Mouse (Mus musculus) intestine, embryonic 16.5 days (tissue): ENCODE data around the gene Hcfc1. TPM values are rescaled to one million over a fixed set of nuclear protein-coding genes. Genes with fewer than 3 reads are reported as not detected.

Source experiments
- ATAC-seq: fragments of 200-750 bp; cut with Nextera tagmentation; 2 replicates; pipeline ENCODE4 v1.8.0; 2017; ENCODE audit warnings: moderate TSS enrichment, moderate library complexity
- H3K27ac ChIP-seq: fragments of 300-500 bp; sonication (generic); 2 replicates; pipeline ENCODE4 v1.5.1; 2014; ENCODE audit warnings: mild to moderate bottlenecking, low read length
- H3K27me3 ChIP-seq: fragments of 300-500 bp; sonication (generic); replicated peaks from 2 replicates; pipeline ENCODE4 v1.6.1; 2014; ENCODE audit warnings: low read length, control low read depth, mixed read lengths; ENCODE audit not compliant: control insufficient read depth, insufficient read depth
- H3K36me3 ChIP-seq: fragments of 300-500 bp; sonication (generic); 2 replicates; pipeline ENCODE4 v1.6.1; 2014; ENCODE audit warnings: low read length, control low read depth; ENCODE audit not compliant: control insufficient read depth, insufficient read depth
- H3K4me1 ChIP-seq: fragments of 300-500 bp; sonication (generic); 2 replicates; pipeline ENCODE4 v1.6.1; 2014; ENCODE audit warnings: low read length, control low read depth, mixed read lengths; ENCODE audit not compliant: control insufficient read depth, insufficient read depth
- H3K4me2 ChIP-seq: fragments of 300-500 bp; sonication (generic); 2 replicates; pipeline ENCODE4 v1.6.1; 2014; ENCODE audit warnings: low read depth, low read length, control low read depth
- H3K4me3 ChIP-seq: fragments of 300-500 bp; sonication (generic); 2 replicates; pipeline ENCODE4 v1.5.1; 2014; ENCODE audit warnings: mild to moderate bottlenecking, low read length
- H3K9ac ChIP-seq: fragments of 300-500 bp; sonication (generic); 2 replicates; pipeline ENCODE4 v1.6.1; 2014; ENCODE audit warnings: low read depth, low read length
- H3K9me3 ChIP-seq: fragments of 300-500 bp; sonication (generic); 2 replicates; pipeline ENCODE4 v1.6.1; 2016; ENCODE audit warnings: low read length, control low read depth; ENCODE audit not compliant: control insufficient read depth
- WGBS: fragments of 180-500 bp; shearing (Covaris S2); extraction: QIAGEN DNeasy Blood & Tissue Kit; methylation state at CpG from one replicate; pipeline ENCODE4 v1.1.7; 2014; 5-methylcytosine and 5-hydroxymethylcytosine counted together
- polyA plus RNA-seq: library from polyadenylated mRNA; unstranded; fragments of >200 nt; fragmentation: Nextera tagmentation; extraction: Ambion mirVana; gene quantifications from 2 replicates; pipeline ENCODE4 v1.2.1, GENCODE M21; 2015

The Hcfc1 gene
- polyA plus RNA-seq, 1 experiment from 2014 or later: 33.8 TPM

- no peaks in the 10 kb centered on the region for H3K27me3 ChIP-seq
- no peaks in the 10 kb centered on the region for H3K4me1 ChIP-seq
- peak overlapping the region; percentile 59 for H3K4me3 ChIP-seq
- ATAC-seq: peak; percentile 45; the same call in 1 of the 2 replicates
- peak overlapping the region; percentile 76 for H3K27ac ChIP-seq
- 13% methylated on average over 34 of the region's 34 CpGs for WGBS
- no peaks in the 10 kb centered on the region for H3K9me3 ChIP-seq
- no peaks in the 10 kb centered on the region for H3K36me3 ChIP-seq
- H3K4me2 ChIP-seq: peak overlapping the region; percentile 66
- peak overlapping the region; percentile 75 for H3K9ac ChIP-seq
Observed at GRCm38 (mm10) chrX:73921285-73921822, 44.8 kb downstream of the Hcfc1 start.

GRCm38 (mm10) chrX:73918631-73919030, 47.5 kb downstream of the Hcfc1 start:
- Histone ChIP-seq H3K9me3 (no peaks in the 10 kb centered on the region), H3K27ac (no peak overlapping the region), H3K27me3 (no peaks in the 10 kb centered on the region), H3K36me3 (no peaks in the 10 kb centered on the region), H3K9ac (no peak overlapping the region), H3K4me3 (no peak overlapping the region), H3K4me1 (no peaks in the 10 kb centered on the region), H3K4me2 (no peak overlapping the region)
- ATAC-seq: no peak
- 82% methylated on average over 5 of the region's 5 CpGs for WGBS

GRCm38 (mm10) chrX:73916945-73917344, 49.2 kb downstream of the Hcfc1 start:
- no peaks in the 10 kb centered on the region for H3K4me1 ChIP-seq
- H3K36me3 ChIP-seq: no peaks in the 10 kb centered on the region
- no peaks in the 10 kb centered on the region for H3K27me3 ChIP-seq
- no peaks in the 10 kb centered on the region for H3K9me3 ChIP-seq
- no peak overlapping the region for H3K4me3 ChIP-seq
- H3K27ac ChIP-seq: peak overlapping the region; percentile 19; the same call in 1 of the 2 replicates
- 82% methylated on average over 8 of the region's 8 CpGs for WGBS
- no peak for ATAC-seq
- H3K4me2 ChIP-seq: no peak overlapping the region
- no peak overlapping the region for H3K9ac ChIP-seq

- ATAC-seq: peak; percentile 98
- peak overlapping the region; percentile 37 for H3K4me2 ChIP-seq
- peak overlapping the region; percentile 18; the same call in 1 of the 2 replicates for H3K4me3 ChIP-seq
- H3K27me3 ChIP-seq: no peaks in the 10 kb centered on the region
- no peaks in the 10 kb centered on the region for H3K4me1 ChIP-seq
- H3K27ac ChIP-seq: peak overlapping the region; percentile 80
- 0 out of 2 replicates have a peak overlapping the region, but pooled peaks have one; percentile 29 for H3K9ac ChIP-seq
- no peaks in the 10 kb centered on the region for H3K9me3 ChIP-seq
- 25% methylated on average over 31 of the region's 31 CpGs for WGBS
- no peaks in the 10 kb centered on the region for H3K36me3 ChIP-seq
Observed at GRCm38 (mm10) chrX:73914827-73915703, 51.1 kb downstream of the Hcfc1 start.

- H3K27ac ChIP-seq: no peak overlapping the region
- no peaks in the 10 kb centered on the region for H3K36me3 ChIP-seq
- no peak overlapping the region for H3K4me3 ChIP-seq
- no peaks in the 10 kb centered on the region for H3K9me3 ChIP-seq
- no peaks in the 10 kb centered on the region for H3K27me3 ChIP-seq
- ATAC-seq: no peak
- H3K4me2 ChIP-seq: no peak overlapping the region
- WGBS: 86% methylated on average over 2 of the region's 2 CpGs
- no peak overlapping the region for H3K9ac ChIP-seq
- H3K4me1 ChIP-seq: no peaks in the 10 kb centered on the region
Observed at GRCm38 (mm10) chrX:73911588-73911987, 54.6 kb downstream of the Hcfc1 start.

- peak overlapping the region; percentile 37 for H3K9ac ChIP-seq
- H3K27ac ChIP-seq: no peak overlapping the region
- 10% methylated on average over 17 of the region's 26 CpGs for WGBS
- H3K4me3 ChIP-seq: peak overlapping the region; percentile 23
- no peaks in the 10 kb centered on the region for H3K36me3 ChIP-seq
- no peaks in the 10 kb centered on the region for H3K27me3 ChIP-seq
- no peaks in the 10 kb centered on the region for H3K4me1 ChIP-seq
- no peak for ATAC-seq
- peak overlapping the region; percentile 43 for H3K4me2 ChIP-seq
- no peaks in the 10 kb centered on the region for H3K9me3 ChIP-seq
Observed at GRCm38 (mm10) chrX:73911156-73911555, 55.0 kb downstream of the Hcfc1 start.

- Histone ChIP-seq H3K9me3 (no peaks in the 10 kb centered on the region), H3K36me3 (no peaks in the 10 kb centered on the region), H3K9ac (0 out of 2 replicates have a peak overlapping the region, but pooled peaks have one; percentile 37), H3K27me3 (no peaks in the 10 kb centered on the region), H3K4me3 (peak overlapping the region; percentile 23; the same call in 1 of the 2 replicates), H3K4me2 (no peak overlapping the region), H3K27ac (no peak overlapping the region), H3K4me1 (no peaks in the 10 kb centered on the region)
- ATAC-seq: no peak
Observed at GRCm38 (mm10) chrX:73910451-73910850, 55.7 kb downstream of the Hcfc1 start.

- Histone ChIP-seq H3K9ac (no peak overlapping the region), H3K4me3 (no peak overlapping the region), H3K27ac (no peak overlapping the region), H3K9me3 (no peaks in the 10 kb centered on the region), H3K27me3 (no peaks in the 10 kb centered on the region), H3K4me2 (no peak overlapping the region), H3K4me1 (no peaks in the 10 kb centered on the region), H3K36me3 (no peaks in the 10 kb centered on the region)
- WGBS: 45% methylated on average over 1 of the region's 1 CpGs
- ATAC-seq: no peak
Observed at GRCm38 (mm10) chrX:73910049-73910448, 56.1 kb downstream of the Hcfc1 start.

- WGBS: 63% methylated on average over 3 of the region's 3 CpGs
Observed at GRCm38 (mm10) chrX:73897959-73898358, 68.2 kb downstream of the Hcfc1 start.

More at GRCm38 (mm10) chrX:73897959-73898358, 68.2 kb downstream of the Hcfc1 start:
- no peak overlapping the region for H3K9ac ChIP-seq
- H3K27ac ChIP-seq: no peak overlapping the region
- no peak for ATAC-seq
- no peak overlapping the region for H3K4me2 ChIP-seq
- no peaks in the 10 kb centered on the region for H3K9me3 ChIP-seq
- H3K4me1 ChIP-seq: no peaks in the 10 kb centered on the region
- H3K4me3 ChIP-seq: no peak overlapping the region
- no peaks in the 10 kb centered on the region for H3K36me3 ChIP-seq
- H3K27me3 ChIP-seq: no peaks in the 10 kb centered on the region
